Mouse (Mus musculus) R1 (cell line): ENCODE measurements around the gene Hoxd4.

ENCODE experiments used
- DNase-seq: peaks from one replicate; pipeline ENCODE4 v3.0.0-alpha.2; 2018; ENCODE audit warnings: low read depth, low spot score

Gene Hoxd4

DNA sequence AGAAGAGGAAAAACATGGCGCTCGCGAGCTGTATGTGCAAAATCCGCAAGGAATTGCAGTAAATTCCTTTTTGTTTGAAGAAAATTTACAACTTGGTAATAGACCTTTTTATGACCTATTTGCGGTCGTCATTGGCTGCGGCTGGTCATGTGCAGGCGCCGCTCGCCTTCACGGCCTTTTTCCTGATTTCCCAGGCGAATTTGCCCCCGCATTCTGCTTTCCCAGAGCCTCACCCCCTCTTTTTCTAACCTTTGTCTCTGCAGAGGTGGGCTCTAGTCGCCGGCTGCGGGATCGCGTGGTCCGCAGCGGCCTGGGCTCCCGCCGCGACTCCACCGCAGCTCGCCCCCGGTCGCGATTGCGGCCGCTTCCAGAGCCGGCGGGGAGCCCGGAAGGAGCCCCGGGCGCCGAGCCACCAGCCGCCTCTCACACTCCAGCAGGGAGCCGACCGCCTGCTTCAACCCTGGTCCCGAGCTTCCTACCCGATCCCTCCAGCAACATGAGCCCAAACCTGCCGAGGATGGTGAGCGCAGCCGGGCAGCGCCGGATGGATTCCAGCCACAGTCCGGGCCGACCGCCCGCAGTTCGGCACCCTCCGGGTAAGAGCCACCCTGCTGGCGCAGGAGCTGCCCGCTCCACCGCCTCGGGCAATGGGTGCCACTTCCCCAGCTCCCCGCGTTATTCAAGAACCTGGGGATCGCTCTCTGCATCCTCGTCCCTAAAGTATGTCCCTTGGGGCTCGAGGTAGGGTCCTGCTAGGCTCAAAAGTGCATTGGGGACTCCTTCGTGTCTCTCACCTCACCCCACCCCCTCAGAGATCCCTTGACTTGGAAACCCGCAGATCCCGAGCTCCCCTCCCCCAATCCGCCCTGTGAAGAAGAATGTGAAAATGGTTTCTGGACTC is at the start of gene Hoxd4, which contains the start of gene Hoxd3:
TSS of gene Hoxd4 (plus strand) at position 209 of the 901 bp plus-strand sequence.
TSS of gene Hoxd3 (plus strand) at position 207 of the 901 bp plus-strand sequence.
- no peak for DNase-seq

DNA sequence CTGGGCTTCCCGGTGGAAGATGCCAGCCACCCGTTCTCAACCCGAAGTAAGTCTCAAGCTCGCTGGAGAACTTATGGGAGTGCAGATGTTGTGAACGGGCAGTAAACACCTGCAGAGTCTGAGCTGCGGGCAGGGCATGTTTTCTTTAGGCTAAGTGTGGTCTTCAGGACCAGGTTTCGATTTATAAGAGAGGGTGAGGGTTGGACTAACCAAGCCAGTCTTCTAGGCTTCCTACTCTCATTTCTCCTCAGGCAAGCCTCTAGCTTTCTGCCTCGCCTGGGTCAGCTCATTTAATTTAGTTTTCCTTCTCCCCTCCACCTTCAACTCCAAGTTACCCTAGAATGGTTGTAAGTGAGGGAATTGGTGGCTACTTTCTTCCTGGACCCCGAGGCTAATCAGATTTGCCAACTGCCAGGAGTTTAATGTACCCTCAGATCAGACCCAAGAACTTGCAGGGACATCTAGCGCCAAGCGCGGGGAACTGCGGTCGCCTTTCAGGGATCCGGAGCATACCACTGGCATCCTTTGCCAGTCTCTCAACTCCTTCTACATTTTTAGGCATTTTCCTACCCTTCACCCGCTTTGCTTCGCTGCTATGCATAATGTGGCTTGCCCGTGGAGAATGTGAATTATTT is 48.3 kb upstream of the Hoxd4 start:
- DNase-seq, result peak; percentile 47

DNA sequence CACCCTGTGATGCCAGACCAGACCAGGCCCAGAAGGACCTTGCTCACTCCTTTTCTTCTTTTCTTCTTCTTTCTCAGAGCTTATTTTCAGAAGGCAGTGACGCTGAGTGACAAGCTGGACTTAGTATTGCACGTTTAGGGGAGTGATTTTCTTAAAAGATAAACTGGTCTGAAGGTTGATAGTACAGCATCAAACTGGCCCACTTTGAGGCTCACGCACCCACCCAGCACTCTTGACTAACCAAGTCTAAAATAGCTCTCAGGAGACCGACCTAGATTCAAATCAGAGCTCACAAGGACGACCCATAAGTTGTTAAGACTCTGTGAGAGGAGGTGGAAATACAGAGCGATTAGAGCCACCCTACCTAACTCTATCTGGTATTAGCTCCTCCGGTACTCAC is 45.3 kb upstream of the Hoxd4 start:
- DNase-seq, result no peak

DNA sequence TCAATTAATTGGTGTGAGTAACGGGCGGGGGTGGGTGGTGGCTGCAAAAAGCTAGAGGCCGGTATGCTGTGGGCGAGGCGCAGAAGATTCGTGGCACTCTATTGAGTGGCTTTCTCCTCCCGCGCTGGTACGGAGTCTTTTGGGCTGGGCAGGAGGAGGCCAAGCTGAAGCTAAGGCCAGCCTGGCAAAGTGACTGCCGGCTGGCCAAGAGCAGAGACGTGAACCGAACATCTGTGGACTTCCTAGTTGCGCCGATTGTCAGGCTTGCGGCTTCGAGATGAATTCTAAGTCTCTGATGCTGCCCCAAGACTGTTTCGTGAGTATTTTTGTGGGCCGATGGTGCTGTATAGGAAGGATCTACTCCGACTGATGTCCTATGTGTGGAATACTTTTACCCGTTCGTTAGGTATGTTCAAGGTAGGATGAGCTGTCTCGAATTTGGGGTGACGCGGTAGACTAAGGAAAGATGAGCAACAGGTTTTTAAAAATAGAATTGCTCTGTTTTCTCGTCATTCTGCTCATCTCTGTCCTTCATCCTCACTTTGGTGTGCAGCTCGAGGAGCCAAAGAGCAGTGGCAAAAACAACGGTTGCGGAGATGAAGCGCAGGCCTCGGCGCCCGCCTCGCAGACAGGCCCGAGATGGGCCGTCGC is 44.4 kb upstream of the Hoxd4 start:
- DNase-seq, result peak; percentile 57

DNA sequence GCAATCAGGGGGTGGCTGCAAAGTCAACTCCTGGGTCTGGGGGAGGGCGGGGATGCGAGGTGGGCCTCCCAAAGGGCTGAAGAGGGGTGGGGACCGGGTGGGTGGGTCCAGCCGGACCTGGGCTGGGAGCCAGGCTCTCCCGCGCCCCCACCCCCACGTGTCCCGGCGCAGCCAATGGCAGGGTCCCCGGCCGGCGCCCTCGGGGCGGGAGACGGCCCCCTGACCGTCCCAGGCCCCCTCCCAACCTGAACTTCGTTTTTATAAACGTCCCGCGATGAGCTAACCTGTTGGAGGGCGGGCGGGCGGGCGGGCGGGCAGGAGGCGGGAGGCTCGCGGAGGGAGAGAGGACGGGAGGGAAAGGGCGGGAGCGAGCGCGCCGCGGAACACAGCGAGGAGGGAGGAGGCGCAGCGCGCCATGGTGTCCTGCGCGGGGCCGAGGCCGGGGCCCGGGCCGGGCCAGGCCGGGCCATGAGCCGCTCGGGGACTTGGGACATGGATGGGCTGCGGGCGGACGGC is 43.8 kb upstream of the Hoxd4 start, which contains the start of gene Hoxd13:
TSS of gene Hoxd13 (plus strand) at position 469 of the 516 bp plus-strand sequence.
- peak; percentile 75 for DNase-seq

DNA sequence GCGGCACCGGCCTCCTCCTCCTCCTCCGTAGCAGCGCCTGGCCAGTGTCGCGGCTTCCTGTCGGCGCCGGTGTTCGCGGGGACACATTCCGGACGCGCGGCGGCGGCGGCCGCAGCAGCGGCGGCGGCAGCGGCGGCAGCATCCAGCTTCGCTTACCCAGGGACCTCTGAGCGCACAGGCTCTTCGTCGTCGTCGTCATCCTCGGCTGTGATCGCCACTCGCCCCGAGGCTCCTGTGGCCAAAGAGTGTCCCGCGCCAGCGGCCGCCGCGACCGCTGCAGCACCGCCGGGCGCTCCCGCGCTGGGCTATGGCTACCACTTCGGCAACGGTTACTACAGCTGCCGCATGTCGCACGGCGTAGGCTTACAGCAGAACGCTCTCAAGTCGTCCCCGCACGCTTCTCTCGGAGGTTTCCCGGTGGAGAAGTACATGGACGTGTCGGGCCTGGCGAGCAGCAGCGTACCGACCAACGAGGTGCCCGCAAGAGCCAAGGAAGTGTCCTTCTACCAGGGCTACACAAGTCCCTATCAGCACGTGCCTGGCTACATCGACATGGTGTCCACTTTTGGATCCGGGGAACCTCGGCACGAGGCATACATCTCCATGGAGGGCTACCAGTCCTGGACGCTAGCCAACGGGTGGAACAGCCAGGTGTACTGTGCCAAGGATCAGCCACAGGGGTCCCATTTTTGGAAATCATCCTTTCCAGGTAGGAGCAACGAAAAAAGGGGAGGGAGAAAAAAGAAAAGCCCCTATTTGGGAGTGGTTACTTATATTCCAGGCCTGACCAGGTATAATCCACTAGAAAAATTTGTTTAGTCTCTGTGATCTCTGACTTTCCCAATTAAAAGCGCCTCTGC is 43.1 kb upstream of the Hoxd4 start:
- DNase-seq, result peak; percentile 56

DNA sequence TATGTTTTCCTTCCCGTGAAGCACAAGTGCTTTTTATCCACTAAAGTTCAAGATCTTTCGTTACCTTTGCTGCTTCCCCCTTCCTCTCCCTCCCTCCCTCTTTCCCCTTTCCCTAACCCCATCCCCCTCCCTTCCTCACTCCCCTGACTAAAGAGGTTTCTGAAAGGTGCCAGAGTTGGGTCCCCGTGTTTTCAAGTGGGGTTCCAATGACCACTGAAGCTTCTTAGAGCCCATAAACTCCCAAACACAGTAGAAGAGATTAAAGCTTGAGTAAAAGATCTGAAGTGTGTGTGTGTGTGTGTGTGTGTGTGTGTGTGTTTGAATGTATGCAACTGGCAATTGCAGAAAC is 42.5 kb upstream of the Hoxd4 start:
- peak; percentile 39 for DNase-seq

DNA sequence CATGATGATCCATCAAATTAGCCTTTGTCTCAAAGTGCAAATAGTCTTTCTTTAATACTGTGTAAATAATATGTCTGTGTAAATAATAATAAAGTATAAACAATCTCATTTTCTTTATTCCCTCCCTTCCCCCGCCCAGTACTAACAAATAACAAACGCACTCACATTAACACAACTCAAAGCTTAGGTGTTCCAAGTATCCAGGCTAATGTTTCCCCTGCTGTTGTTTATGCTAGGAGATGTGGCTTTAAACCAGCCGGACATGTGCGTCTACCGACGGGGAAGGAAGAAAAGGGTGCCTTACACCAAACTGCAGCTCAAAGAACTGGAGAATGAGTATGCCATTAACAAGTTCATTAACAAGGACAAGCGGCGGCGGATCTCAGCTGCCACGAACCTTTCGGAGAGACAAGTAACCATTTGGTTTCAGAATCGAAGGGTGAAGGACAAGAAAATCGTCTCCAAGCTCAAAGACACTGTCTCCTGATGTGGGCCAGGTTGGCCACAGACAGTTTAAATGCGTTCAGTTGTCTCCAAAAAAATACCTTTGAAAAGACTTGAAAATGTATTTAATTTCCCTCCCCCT is 42.0 kb upstream of the Hoxd4 start:
- peak; percentile 21 for DNase-seq

DNA sequence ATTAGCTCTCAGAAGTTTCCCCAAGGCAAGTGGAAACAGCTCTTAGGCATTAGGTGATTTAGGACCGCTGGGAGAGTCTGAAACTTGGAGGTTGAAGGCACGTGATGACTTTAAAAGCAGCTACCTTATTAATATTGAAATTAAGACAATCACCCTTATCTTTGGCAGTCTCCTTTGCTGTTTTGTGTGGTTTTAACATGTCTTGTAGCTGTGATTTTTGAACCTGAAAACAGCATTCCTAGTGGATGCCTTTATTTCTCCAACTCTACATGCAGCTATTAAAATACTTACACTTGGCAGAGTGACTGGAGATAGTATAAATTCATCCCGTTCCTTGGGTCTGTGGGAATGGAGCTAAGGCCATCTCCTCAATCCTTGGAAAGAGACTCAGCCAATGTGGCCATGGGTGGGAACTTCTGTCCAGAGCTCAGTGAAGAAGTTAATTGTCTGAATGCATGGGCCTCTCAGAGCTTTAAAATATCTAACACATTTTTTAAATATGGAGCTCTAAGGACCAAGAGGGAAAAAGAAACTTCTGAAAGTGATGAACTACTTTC is 41.0 kb upstream of the Hoxd4 start:
- no peak for DNase-seq

DNA sequence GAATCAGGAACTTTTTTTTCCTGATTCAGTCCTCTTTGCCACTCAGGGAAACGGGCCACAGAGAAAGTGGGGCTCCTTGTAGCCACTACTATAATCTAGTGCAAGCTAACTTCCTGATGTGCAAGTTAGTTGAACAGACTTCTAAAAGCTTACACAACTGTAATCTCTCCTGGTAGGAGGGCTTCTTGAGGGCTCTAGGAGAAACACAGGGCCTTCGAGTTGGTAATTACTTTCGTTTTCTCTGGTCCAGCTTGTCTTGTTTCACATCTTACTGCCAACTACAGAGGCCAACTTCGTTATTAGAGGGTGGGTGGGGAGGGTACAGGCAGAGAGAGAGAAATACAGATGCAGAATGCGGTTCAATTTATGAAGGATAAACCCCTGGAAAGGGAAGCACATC is 39.9 kb upstream of the Hoxd4 start:
- no peak for DNase-seq

DNA sequence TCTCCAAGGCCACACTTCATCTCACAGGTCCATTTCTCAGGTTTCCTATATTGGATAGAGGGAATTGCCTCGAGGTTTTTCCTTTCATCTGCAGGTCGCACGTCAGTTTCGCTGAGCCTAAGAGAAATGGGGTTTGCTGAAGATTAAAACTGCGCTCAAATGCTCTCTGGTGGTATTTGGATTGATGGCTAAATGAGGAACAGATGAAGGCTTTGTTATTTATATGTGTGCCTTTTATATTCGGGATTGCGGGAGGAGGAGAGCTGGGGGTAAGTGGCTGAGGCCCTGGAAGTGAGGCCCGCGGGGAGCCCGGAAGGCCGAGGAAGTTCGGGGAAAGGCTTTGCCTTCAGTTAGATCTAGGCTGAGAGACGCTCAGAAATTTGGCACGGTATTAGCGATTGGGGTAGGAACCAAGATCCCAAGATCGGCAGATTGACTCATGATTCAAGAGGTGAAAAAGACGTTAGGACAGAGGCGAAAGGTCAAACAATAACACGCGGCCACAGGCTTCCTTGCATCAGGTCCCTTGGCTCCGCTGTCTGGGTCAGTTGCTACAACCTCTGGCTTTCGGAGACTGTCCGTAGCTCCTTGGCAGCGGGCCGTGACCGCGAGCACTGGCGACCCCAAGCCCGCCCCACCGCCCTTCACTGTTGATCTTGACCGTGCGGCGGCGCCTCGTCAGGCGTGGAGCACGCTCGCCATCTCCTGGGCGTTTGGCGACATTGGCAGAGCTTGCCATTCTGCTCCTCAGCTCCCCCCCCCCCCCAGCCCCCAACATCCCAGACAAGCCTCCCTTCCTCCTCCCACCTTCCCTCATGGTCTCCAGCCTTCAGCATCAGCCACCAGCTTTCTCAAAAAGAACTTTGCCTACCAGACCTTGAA is 39.0 kb upstream of the Hoxd4 start:
- DNase-seq, result peak; percentile 85

DNA sequence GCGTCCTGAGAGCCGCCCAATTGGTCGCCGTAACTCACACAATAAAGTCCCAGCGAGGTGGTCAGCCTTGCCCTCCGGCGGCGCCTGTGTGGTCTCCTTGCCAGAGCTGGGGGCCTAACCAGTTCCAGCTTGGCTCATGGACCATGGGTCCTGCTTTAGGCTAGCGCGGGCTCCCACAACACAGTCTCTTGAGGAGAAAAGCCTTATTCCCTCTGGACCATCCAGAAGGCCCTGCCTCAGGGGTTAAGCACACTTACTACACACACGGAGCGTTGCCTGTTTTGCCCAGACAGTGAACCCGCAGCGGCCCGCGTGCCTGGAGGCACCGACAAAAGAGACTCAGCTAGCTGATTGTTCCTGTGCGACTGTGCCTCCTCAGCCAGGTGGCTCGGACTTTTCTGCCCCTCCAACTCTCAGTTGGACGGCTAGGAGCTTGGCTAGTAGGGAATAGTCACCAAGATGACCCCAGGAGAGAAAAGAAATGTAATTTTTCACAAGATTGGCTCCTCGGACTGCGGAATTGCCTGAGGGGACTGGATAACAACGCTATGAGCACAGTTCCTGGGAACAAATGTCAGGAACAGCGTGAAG is 37.8 kb upstream of the Hoxd4 start:
- DNase-seq, result no peak

DNA sequence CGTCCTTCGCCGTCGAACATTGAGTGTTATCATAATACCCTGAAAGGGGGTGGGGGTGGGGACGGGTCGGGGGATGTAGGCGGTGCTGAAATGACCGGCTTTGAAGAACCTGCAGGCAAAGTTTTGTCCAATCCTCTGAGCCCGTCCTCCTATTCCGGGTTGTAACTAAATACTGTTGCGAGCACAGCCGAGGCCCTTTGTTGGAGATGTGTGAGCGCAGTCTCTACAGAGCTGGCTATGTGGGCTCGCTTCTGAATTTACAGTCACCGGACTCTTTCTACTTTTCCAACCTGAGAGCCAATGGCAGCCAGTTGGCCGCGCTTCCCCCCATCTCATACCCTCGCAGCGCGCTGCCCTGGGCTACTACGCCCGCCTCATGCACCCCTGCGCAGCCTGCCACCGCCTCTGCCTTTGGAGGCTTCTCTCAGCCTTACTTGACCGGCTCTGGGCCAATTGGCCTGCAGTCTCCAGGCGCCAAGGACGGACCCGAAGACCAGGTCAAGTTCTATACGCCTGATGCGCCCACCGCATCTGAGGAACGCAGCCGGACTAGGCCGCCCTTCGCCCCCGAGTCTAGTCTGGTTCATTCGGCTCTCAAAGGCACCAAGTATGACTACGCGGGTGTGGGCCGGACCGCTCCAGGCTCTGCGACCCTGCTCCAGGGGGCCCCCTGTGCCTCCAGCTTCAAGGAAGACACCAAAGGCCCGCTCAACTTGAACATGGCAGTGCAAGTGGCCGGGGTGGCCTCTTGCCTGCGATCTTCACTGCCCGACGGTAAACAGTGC is 36.7 kb upstream of the Hoxd4 start, which contains the start of gene Hoxd12:
TSS of gene Hoxd12 (plus strand) at position 133 of the 785 bp plus-strand sequence.
- DNase-seq, result peak; percentile 39

DNA sequence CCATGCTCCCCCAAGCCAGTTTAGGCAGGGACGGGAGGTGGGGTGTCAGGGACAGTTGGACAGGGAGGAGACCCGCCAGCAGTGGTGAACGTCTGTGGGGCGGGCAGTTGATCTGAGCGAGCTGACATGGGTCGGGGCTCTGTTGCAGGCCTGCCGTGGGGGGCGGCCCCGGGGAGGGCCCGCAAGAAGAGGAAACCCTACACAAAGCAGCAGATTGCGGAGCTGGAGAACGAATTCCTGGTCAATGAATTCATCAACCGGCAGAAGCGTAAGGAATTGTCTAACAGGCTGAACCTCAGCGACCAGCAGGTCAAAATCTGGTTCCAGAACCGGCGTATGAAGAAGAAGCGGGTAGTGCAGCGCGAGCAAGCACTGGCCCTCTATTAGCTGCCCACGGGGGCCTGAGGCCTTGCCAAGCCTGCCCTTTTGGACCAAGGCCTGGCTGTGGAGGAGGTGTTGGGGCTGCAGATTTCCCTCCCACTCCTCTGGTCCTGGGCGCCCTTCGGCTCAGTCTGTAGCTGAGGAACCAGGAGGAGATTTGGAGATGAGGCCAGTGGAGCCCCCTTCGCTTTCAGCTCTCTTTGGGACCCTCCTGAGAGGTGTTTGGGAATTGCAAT is 36.0 kb upstream of the Hoxd4 start:
- peak; percentile 26 for DNase-seq

DNA sequence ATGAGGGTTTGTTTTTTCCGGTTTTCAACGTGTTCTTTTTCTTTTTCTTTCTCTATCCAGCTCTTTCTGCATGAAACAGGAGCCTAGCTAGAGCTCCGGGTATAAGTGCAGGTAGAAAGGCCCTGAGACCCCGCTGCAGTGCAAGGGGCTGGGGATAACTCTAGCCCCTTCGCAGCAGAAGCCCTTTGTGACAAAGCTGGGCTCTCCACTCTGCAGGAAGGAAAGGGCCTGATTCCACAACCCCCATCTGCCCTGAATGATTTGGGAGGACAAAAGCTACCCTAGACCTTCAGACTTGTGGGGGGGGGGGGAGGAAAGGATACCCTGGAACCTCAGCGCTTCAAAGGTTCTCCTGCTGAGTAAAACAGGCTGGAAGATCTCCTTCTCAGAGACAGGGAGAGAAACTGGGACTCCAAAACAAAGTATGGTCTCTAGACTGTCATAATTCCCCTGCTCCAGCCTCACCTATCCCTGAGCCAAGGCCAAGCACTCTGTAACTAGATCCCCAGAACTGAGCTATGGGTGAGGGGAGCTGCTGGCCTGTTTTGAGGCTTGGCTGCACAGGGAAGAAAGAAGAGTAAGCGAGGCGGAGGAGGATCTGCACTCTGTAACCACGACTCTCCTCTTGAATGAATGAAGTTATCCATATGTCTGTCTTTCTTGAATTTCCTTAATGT is 35.2 kb upstream of the Hoxd4 start:
- no peak for DNase-seq

DNA sequence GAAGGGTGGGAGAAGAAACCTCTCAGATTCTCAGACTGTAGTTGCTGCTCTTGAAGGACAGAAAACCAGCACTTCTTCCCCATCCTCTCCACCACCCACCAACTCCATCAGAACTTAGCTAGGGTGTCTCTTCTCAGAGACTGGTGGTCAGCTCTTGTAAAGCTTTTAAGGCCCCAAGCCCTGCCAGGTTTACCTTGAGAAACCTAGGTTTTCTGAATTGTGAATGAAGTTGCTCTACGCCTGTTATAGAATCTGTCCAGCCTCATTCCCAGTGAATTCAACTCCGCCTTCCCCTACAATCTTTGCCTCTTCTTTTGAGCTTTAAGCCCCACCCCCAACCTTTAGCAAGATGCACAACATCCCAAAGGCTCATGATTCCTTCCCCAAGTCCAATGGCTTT is 34.6 kb upstream of the Hoxd4 start:
- DNase-seq, result no peak
